Mouse (Mus musculus): Measurements from ENCODE around the gene Tmco4. TPM values are rescaled to one million over a fixed set of nuclear protein-coding genes. Genes with fewer than 3 reads are reported as not detected.

The Tmco4 gene
- polyA plus RNA-seq, 1 experiment from 2014 or later = 1.7 TPM

DNA sequence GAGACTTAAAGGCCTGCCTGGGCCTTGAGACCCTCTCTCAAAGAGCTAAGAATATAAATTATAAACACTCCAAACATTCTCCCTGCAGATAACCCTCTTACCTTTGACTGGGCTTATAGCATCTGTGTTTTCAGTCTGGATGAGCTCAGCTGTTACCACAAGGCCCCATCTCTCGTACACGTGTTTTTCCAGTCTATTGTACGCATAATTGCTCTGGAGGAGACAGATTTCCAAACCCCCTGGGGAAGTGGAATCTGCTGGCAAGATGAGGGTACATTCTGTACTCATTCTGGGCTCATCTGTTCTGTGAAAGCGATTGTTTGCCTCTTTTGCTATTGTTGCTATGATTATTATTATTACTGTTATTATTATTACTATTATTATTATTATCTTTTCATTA, 46.3 kb downstream of the Tmco4 start:
- 66% methylated on average over 4 of the region's 4 CpGs for WGBS
- H3K9me3 ChIP-seq (ENCODE audit: control insufficient read depth, low read length) = no peaks in the 10 kb centered on the region
- no peak overlapping the region for H3K9ac ChIP-seq (ENCODE audit: low read length)
- H3K4me2 ChIP-seq (ENCODE audit: low read depth) = no peak overlapping the region
- ATAC-seq (ENCODE audit: insufficient read depth, low FRiP score, low TSS enrichment) = no peak
- no peak overlapping the region for H3K4me3 ChIP-seq (ENCODE audit: low read depth, low read length)
- no peaks in the 10 kb centered on the region for H3K27me3 ChIP-seq (ENCODE audit: control insufficient read depth, insufficient read depth, low read length)
- no peak overlapping the region for H3K27ac ChIP-seq (ENCODE audit: low read depth, low read length)
- no peak for DNase-seq (ENCODE audit: low spot score)
- H3K36me3 ChIP-seq (ENCODE audit: control insufficient read depth, insufficient read depth, low read length) = no peaks in the 10 kb centered on the region
- H3K4me1 ChIP-seq (ENCODE audit: control insufficient read depth, insufficient read depth, low read length) = peaks cover 4% of the 10 kb centered on the region; the same call in 1 of the 2 replicates

DNA sequence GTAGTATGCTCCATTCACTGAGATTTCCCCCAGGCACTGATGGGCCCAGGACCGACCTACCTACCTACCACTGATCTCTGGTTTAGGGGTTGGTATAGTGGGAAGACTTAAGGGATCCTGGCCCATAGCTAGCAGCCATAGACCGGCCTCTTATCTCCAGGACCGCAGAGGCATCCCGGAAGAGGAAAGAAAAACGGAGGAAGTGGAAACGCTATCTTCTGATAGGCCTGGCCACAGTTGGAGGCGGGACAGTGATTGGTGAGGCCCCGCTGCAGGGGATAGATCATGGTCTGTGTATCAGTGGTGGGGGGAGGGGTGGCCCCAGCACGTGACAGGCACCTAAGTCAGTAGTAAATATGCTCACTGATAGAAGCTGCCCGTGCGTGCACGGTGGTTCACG, 46.7 kb downstream of the Tmco4 start:
- DNase-seq (ENCODE audit: low spot score) = peak; percentile 40
- Histone ChIP-seq H3K4me3 (ENCODE audit: low read depth, low read length) (no peak overlapping the region), H3K9me3 (ENCODE audit: control insufficient read depth, low read length) (no peaks in the 10 kb centered on the region), H3K4me2 (ENCODE audit: low read depth) (no peak overlapping the region), H3K27me3 (ENCODE audit: control insufficient read depth, insufficient read depth, low read length) (no peaks in the 10 kb centered on the region), H3K27ac (ENCODE audit: low read depth, low read length) (no peak overlapping the region), H3K4me1 (ENCODE audit: control insufficient read depth, insufficient read depth, low read length) (peaks cover 4% of the 10 kb centered on the region; the same call in 1 of the 2 replicates), H3K9ac (ENCODE audit: low read length) (no peak overlapping the region), H3K36me3 (ENCODE audit: control insufficient read depth, insufficient read depth, low read length) (no peaks in the 10 kb centered on the region)
- WGBS = 72% methylated on average over 13 of the region's 13 CpGs
- ATAC-seq (ENCODE audit: insufficient read depth, low FRiP score, low TSS enrichment) = no peak

- no peak overlapping the region for H3K4me3 ChIP-seq (ENCODE audit: low read depth, low read length)
- no peaks in the 10 kb centered on the region for H3K36me3 ChIP-seq (ENCODE audit: control insufficient read depth, insufficient read depth, low read length)
- H3K4me2 ChIP-seq (ENCODE audit: low read depth) = no peak overlapping the region
- H3K27ac ChIP-seq (ENCODE audit: low read depth, low read length) = no peak overlapping the region
- no peak for DNase-seq (ENCODE audit: low spot score)
- H3K9ac ChIP-seq (ENCODE audit: low read length) = no peak overlapping the region
- ATAC-seq (ENCODE audit: insufficient read depth, low FRiP score, low TSS enrichment) = no peak
- no peaks in the 10 kb centered on the region for H3K9me3 ChIP-seq (ENCODE audit: control insufficient read depth, low read length)
- 90% methylated on average over 3 of the region's 3 CpGs for WGBS
- H3K4me1 ChIP-seq (ENCODE audit: control insufficient read depth, insufficient read depth, low read length) = peaks cover 4% of the 10 kb centered on the region; the same call in 1 of the 2 replicates
- H3K27me3 ChIP-seq (ENCODE audit: control insufficient read depth, insufficient read depth, low read length) = no peaks in the 10 kb centered on the region
Measured at GRCm38 (mm10) chr4:139020385-139020784, 47.7 kb downstream of the Tmco4 start.

DNA sequence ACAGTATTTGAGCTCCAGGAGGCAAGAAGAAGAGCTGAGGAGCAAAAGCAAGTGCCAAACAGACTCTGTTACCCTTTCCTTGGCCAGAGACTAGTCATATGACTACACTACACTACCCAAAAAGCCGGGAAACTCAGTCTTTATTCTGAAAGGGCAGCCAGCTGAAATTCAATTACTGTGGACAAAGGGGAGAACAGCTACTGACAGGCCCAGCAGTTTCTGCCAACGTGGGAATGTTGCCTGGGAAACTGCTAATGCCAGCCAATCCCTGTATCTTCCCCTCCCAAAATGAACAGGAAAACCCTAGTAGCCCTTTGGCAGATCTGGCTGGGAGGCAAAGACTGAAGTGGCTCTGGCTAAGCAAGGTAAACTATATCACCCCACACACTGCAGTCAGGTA, 51.7 kb downstream of the Tmco4 start:
- ATAC-seq (ENCODE audit: insufficient read depth, low FRiP score, low TSS enrichment) (no peak), DNase-seq (ENCODE audit: low spot score) (no peak)
- Histone ChIP-seq H3K4me1 (ENCODE audit: control insufficient read depth, insufficient read depth, low read length) (no peaks in the 10 kb centered on the region), H3K36me3 (ENCODE audit: control insufficient read depth, insufficient read depth, low read length) (no peaks in the 10 kb centered on the region), H3K27ac (ENCODE audit: low read depth, low read length) (no peak overlapping the region), H3K4me2 (ENCODE audit: low read depth) (no peak overlapping the region), H3K9ac (ENCODE audit: low read length) (no peak overlapping the region), H3K27me3 (ENCODE audit: control insufficient read depth, insufficient read depth, low read length) (no peaks in the 10 kb centered on the region), H3K9me3 (ENCODE audit: control insufficient read depth, low read length) (no peaks in the 10 kb centered on the region), H3K4me3 (ENCODE audit: low read depth, low read length) (no peak overlapping the region)
- 21% methylated on average over 2 of the region's 2 CpGs for WGBS

- no peaks in the 10 kb centered on the region for H3K9me3 ChIP-seq (ENCODE audit: control insufficient read depth, low read length)
- DNase-seq (ENCODE audit: low spot score) = no peak
- WGBS = 70% methylated on average over 6 of the region's 6 CpGs
- no peaks in the 10 kb centered on the region for H3K27me3 ChIP-seq (ENCODE audit: control insufficient read depth, insufficient read depth, low read length)
- no peaks in the 10 kb centered on the region for H3K36me3 ChIP-seq (ENCODE audit: control insufficient read depth, insufficient read depth, low read length)
- H3K4me2 ChIP-seq (ENCODE audit: low read depth) = no peak overlapping the region
- ATAC-seq (ENCODE audit: insufficient read depth, low FRiP score, low TSS enrichment) = no peak
- no peaks in the 10 kb centered on the region for H3K4me1 ChIP-seq (ENCODE audit: control insufficient read depth, insufficient read depth, low read length)
- H3K9ac ChIP-seq (ENCODE audit: low read length) = no peak overlapping the region
- H3K4me3 ChIP-seq (ENCODE audit: low read depth, low read length) = no peak overlapping the region
- no peak overlapping the region for H3K27ac ChIP-seq (ENCODE audit: low read depth, low read length)
Measured at GRCm38 (mm10) chr4:139030675-139031074, 58.0 kb downstream of the Tmco4 start.

- no peaks in the 10 kb centered on the region for H3K9me3 ChIP-seq (ENCODE audit: control insufficient read depth, low read length)
- no peaks in the 10 kb centered on the region for H3K4me1 ChIP-seq (ENCODE audit: control insufficient read depth, insufficient read depth, low read length)
- WGBS = 83% methylated on average over 12 of the region's 12 CpGs
- ATAC-seq (ENCODE audit: insufficient read depth, low FRiP score, low TSS enrichment) (no peak), DNase-seq (ENCODE audit: low spot score) (no peak)
- H3K9ac ChIP-seq (ENCODE audit: low read length) = no peak overlapping the region
- no peak overlapping the region for H3K4me3 ChIP-seq (ENCODE audit: low read depth, low read length)
- no peak overlapping the region for H3K4me2 ChIP-seq (ENCODE audit: low read depth)
- no peaks in the 10 kb centered on the region for H3K36me3 ChIP-seq (ENCODE audit: control insufficient read depth, insufficient read depth, low read length)
- no peaks in the 10 kb centered on the region for H3K27me3 ChIP-seq (ENCODE audit: control insufficient read depth, insufficient read depth, low read length)
- no peak overlapping the region for H3K27ac ChIP-seq (ENCODE audit: low read depth, low read length)
Measured at GRCm38 (mm10) chr4:139032521-139032920, 59.8 kb downstream of the Tmco4 start.

DNA sequence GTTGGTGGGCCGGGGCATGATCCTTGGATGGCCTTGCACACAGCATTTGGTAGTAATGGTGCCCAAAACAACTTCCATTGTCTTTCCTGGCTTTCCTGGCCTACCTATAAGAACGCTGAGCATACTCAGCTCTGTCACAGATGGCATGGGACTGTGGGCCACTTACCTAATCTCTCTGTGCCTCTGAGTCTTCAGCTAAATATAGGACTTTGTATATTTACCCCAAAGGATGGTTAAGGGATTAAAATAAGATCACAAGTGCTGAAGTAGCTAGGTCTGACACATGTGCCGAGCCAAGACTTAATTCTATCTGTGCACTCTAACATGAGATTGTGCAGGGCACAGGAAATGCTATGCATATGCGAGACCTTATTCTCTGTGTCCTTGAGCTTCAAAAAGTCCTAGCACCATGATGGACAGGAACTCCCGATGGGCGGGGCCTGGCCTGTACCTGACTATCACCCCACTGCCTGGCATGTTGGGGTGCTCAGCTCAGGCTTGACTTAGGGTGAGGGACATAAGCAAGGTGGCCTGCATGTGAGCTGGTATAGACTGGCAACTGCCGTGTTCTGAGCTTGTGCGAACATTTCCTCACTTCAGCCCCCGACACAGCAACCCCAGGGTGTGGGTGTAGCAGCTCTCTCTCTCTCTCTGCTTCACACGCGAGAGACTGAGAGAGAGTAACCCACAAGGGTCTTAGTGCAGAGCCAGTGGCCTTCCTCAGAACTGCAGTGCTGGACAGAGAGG, 60.7 kb downstream of the Tmco4 start:
- H3K4me2 ChIP-seq (ENCODE audit: low read depth) = no peak overlapping the region
- ATAC-seq (ENCODE audit: insufficient read depth, low FRiP score, low TSS enrichment) = no peak

DNA sequence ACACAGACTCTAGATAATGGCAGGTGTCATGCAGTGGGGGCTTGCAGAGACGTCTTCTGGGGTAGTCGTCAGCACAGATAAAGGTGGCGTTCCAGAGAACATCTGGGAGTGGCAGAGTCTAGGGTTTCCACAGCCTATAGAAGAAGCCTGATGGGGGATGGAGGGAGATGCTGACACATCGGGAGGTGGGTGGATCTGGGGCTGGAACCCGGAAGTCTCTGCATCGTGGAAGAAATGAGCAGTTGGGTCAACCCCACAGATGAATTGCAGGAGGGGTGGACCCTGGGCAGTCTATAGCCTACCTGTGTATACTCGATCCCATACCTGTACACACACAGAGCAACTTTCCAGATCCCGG, 61.3 kb downstream of the Tmco4 start:
- Histone ChIP-seq H3K36me3 (ENCODE audit: control insufficient read depth, insufficient read depth, low read length) (no peaks in the 10 kb centered on the region), H3K9me3 (ENCODE audit: control insufficient read depth, low read length) (no peaks in the 10 kb centered on the region), H3K27ac (ENCODE audit: low read depth, low read length) (no peak overlapping the region), H3K4me3 (ENCODE audit: low read depth, low read length) (no peak overlapping the region), H3K4me1 (ENCODE audit: control insufficient read depth, insufficient read depth, low read length) (no peaks in the 10 kb centered on the region), H3K4me2 (ENCODE audit: low read depth) (no peak overlapping the region), H3K9ac (ENCODE audit: low read length) (no peak overlapping the region), H3K27me3 (ENCODE audit: control insufficient read depth, insufficient read depth, low read length) (no peaks in the 10 kb centered on the region)
- DNase-seq (ENCODE audit: low spot score) (no peak), ATAC-seq (ENCODE audit: insufficient read depth, low FRiP score, low TSS enrichment) (no peak)
- WGBS = 81% methylated on average over 8 of the region's 8 CpGs

More for the DNA sequence above, 60.7 kb downstream of the Tmco4 start:
- no peaks in the 10 kb centered on the region for H3K9me3 ChIP-seq (ENCODE audit: control insufficient read depth, low read length)
- no peak overlapping the region for H3K4me3 ChIP-seq (ENCODE audit: low read depth, low read length)
- no peak overlapping the region for H3K9ac ChIP-seq (ENCODE audit: low read length)
- H3K27me3 ChIP-seq (ENCODE audit: control insufficient read depth, insufficient read depth, low read length) = no peaks in the 10 kb centered on the region
- 84% methylated on average over 11 of the region's 11 CpGs for WGBS
- no peak for DNase-seq (ENCODE audit: low spot score)
- no peak overlapping the region for H3K27ac ChIP-seq (ENCODE audit: low read depth, low read length)
- H3K36me3 ChIP-seq (ENCODE audit: control insufficient read depth, insufficient read depth, low read length) = no peaks in the 10 kb centered on the region
- no peaks in the 10 kb centered on the region for H3K4me1 ChIP-seq (ENCODE audit: control insufficient read depth, insufficient read depth, low read length)

GRCm38 (mm10) chr4:139034540-139034939, 61.9 kb downstream of the Tmco4 start:
- Histone ChIP-seq H3K9me3 (ENCODE audit: control insufficient read depth, low read length) (no peaks in the 10 kb centered on the region), H3K27me3 (ENCODE audit: control insufficient read depth, insufficient read depth, low read length) (no peaks in the 10 kb centered on the region), H3K4me1 (ENCODE audit: control insufficient read depth, insufficient read depth, low read length) (no peaks in the 10 kb centered on the region), H3K4me3 (ENCODE audit: low read depth, low read length) (no peak overlapping the region), H3K27ac (ENCODE audit: low read depth, low read length) (no peak overlapping the region), H3K9ac (ENCODE audit: low read length) (no peak overlapping the region), H3K4me2 (ENCODE audit: low read depth) (no peak overlapping the region), H3K36me3 (ENCODE audit: control insufficient read depth, insufficient read depth, low read length) (no peaks in the 10 kb centered on the region)
- no peak for ATAC-seq (ENCODE audit: insufficient read depth, low FRiP score, low TSS enrichment)
- WGBS = 61% methylated on average over 4 of the region's 4 CpGs
- DNase-seq (ENCODE audit: low spot score) = no peak

Measured in neural tube, embryonic 11.5 days (tissue).